Mouse (Mus musculus) kidney, postnatal 0 days (tissue): ENCODE measurements around the gene Pip5k1c. TPM values are rescaled to one million over a fixed set of nuclear protein-coding genes. Genes with fewer than 3 reads are reported as not detected.

Experiments
- ATAC-seq: fragments of 200-750 bp; cut with Nextera tagmentation; replicated peaks from 2 replicates; pipeline ENCODE4 v1.8.0; 2017; ENCODE audit warnings: low read depth, moderate number of reproducible peaks, moderate TSS enrichment, moderate library complexity; ENCODE audit not compliant: low FRiP score
- DNase-seq: peaks from one replicate; pipeline ENCODE4 v3.0.0-alpha.2; 2016; ENCODE audit warnings: low spot score
- H3K27ac ChIP-seq: fragments of 300-500 bp; sonication (generic); 2 replicates; pipeline ENCODE4 v1.5.1; 2014; ENCODE audit warnings: mild to moderate bottlenecking
- H3K27me3 ChIP-seq: fragments of 300-500 bp; sonication (generic); 2 replicates; pipeline ENCODE4 v1.6.1; 2014; ENCODE audit warnings: low read length, mixed read lengths; ENCODE audit not compliant: insufficient read depth
- H3K36me3 ChIP-seq: fragments of 300-500 bp; sonication (generic); 2 replicates; pipeline ENCODE4 v1.6.1; 2014; ENCODE audit warnings: low read length, mixed read lengths; ENCODE audit not compliant: insufficient read depth
- H3K4me1 ChIP-seq: fragments of 300-500 bp; sonication (generic); replicated peaks from 2 replicates; pipeline ENCODE4 v1.6.1; 2014; ENCODE audit warnings: antibody characterized with exemption, low read length, mixed read lengths; ENCODE audit not compliant: insufficient read depth
- H3K4me2 ChIP-seq: fragments of 300-500 bp; sonication (generic); 2 replicates; pipeline ENCODE4 v1.6.1; 2014; ENCODE audit warnings: mild to moderate bottlenecking, low read length, moderate library complexity, mixed read lengths
- H3K4me3 ChIP-seq: fragments of 300-500 bp; sonication (generic); replicated peaks from 2 replicates; pipeline ENCODE4 v1.5.1; 2014; ENCODE audit warnings: low read depth, low read length
- H3K9ac ChIP-seq: fragments of 300-500 bp; sonication (generic); 2 replicates; pipeline ENCODE4 v1.6.1; 2014; ENCODE audit warnings: low read depth, low read length
- H3K9me3 ChIP-seq: fragments of 300-500 bp; sonication (generic); replicated peaks from 2 replicates; pipeline ENCODE4 v1.6.1; 2016; ENCODE audit warnings: low read length, inconsistent platforms, mixed read lengths
- CTCF ChIP-seq: IDR thresholded peaks from 2 replicates; pipeline ENCODE4 v1.5.1; 2016; ENCODE audit warnings: antibody characterized with exemption, low read depth, mild to moderate bottlenecking, moderate library complexity
- WGBS: fragments of 180-500 bp; shearing (Covaris S2); extraction: QIAGEN DNeasy Blood & Tissue Kit; methylation state at CpG from one replicate; pipeline ENCODE4 v1.1.7; 2014; 5-methylcytosine and 5-hydroxymethylcytosine counted together
- polyA plus RNA-seq: library from polyadenylated mRNA; unstranded; fragments of >200 nt; fragmentation: Nextera tagmentation; extraction: Ambion mirVana; gene quantifications from 2 replicates; pipeline ENCODE4 v1.2.1, GENCODE M21; 2015

The Pip5k1c gene
- polyA plus RNA-seq, 1 experiment from 2014 or later, result 37.8 TPM

- H3K27ac ChIP-seq, result no peak overlapping the region
- DNase-seq (no peak), ATAC-seq (no peak)
- peaks cover 11% of the 10 kb centered on the region for H3K4me1 ChIP-seq
- H3K27me3 ChIP-seq, result no peaks in the 10 kb centered on the region
- WGBS, result 93% methylated on average over 13 of the region's 13 CpGs
- H3K36me3 ChIP-seq, result peaks cover 56% of the 10 kb centered on the region
- no peak overlapping the region for H3K4me2 ChIP-seq
- H3K4me3 ChIP-seq, result no peak overlapping the region
- no peaks in the 10 kb centered on the region for H3K9me3 ChIP-seq
- no peak overlapping the region for H3K9ac ChIP-seq
- TF ChIP-seq CTCF, result no peak
These were observed 20.8 kb downstream of the Pip5k1c start for GRCm38 (mm10) chr10:81313581-81313980.

- Histone ChIP-seq H3K36me3 (peaks cover 53% of the 10 kb centered on the region), H3K27ac (no peak overlapping the region), H3K4me2 (no peak overlapping the region), H3K27me3 (no peaks in the 10 kb centered on the region), H3K4me3 (no peak overlapping the region), H3K9me3 (no peaks in the 10 kb centered on the region), H3K9ac (no peak overlapping the region), H3K4me1 (peaks cover 13% of the 10 kb centered on the region)
- ATAC-seq (no peak), DNase-seq (no peak)
- 77% methylated on average over 7 of the region's 7 CpGs for WGBS
- TF ChIP-seq CTCF, result no peak
These were observed 21.4 kb downstream of the Pip5k1c start for GRCm38 (mm10) chr10:81314201-81314600.

DNA sequence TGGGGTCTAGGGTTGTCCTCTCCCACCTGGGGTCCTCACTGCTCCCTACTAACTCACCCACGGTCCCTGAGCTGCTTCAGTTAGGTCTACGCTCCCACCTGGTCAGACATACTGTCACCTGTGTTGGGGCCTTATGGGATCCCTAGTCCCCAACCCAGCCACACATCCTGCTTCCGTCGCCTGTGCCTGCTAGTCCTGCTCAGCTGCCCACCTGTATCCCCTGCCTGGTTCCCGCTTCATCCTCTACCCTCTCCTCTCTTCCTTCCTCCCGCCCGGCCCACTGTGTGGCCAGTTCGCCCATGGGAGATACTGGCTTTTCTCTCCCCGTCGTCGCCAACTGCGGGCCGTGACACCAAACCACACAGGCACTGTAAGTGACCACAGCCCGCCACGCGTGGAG is 22.8 kb downstream of the Pip5k1c start:
- no peaks in the 10 kb centered on the region for H3K27me3 ChIP-seq
- H3K4me2 ChIP-seq, result no peak overlapping the region
- no peak overlapping the region for H3K9ac ChIP-seq
- no peak for ATAC-seq
- H3K4me1 ChIP-seq, result peaks cover 20% of the 10 kb centered on the region
- H3K36me3 ChIP-seq, result peaks cover 41% of the 10 kb centered on the region
- H3K9me3 ChIP-seq, result no peaks in the 10 kb centered on the region
- no peak for TF ChIP-seq CTCF
- 93% methylated on average over 16 of the region's 16 CpGs for WGBS
- H3K4me3 ChIP-seq, result no peak overlapping the region
- DNase-seq, result no peak
- 0 out of 2 replicates have a peak overlapping the region, but pooled peaks have one; percentile 87 for H3K27ac ChIP-seq

DNA sequence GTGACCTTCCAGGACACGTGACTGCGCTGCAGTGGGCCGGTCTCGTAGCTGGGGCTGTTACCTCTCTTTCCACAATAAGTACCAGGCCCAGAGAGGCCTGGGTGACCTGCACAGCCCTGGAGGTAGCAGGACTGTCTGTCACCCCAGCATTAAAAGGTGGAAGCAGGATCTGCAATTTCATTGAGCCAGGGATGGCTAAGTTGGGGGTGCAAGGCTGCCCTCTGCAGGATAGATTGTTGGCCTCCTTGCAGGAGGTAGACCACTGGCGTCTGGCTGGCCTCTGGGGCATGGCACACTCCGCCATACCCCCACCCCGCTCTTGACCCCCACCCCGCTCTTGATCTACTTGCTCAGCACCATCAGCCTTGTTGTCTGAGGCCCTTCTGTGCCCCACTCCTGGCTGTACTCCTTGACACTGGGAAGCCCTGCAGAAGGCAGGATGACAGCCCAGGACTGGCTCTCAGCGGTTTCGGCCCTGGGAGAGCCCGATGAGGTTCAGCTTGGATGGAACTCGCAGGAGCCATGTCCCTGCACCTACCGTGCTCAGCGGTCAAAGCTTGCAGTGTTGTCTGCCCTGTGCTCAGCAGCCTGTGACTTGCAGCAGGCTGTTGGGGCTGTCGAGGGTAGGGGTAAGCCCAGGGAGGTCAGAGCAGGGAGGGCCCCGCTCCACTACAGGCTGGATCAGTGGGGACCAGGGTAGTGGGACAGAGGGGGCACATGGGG is 23.7 kb downstream of the Pip5k1c start:
- 39% methylated on average over 16 of the region's 16 CpGs for WGBS
- Histone ChIP-seq H3K27ac (peak overlapping the region; percentile 87), H3K4me2 (peak overlapping the region; percentile 70), H3K4me3 (peak overlapping the region; percentile 24), H3K36me3 (peaks cover 32% of the 10 kb centered on the region), H3K9me3 (no peaks in the 10 kb centered on the region), H3K27me3 (no peaks in the 10 kb centered on the region), H3K4me1 (peaks cover 20% of the 10 kb centered on the region), H3K9ac (peak overlapping the region; percentile 44)
- peak; percentile 65 for DNase-seq
- 0 out of 2 replicates have a peak, but pooled peaks have one; percentile 3 for ATAC-seq
- TF ChIP-seq CTCF, result peak; percentile 66

DNA sequence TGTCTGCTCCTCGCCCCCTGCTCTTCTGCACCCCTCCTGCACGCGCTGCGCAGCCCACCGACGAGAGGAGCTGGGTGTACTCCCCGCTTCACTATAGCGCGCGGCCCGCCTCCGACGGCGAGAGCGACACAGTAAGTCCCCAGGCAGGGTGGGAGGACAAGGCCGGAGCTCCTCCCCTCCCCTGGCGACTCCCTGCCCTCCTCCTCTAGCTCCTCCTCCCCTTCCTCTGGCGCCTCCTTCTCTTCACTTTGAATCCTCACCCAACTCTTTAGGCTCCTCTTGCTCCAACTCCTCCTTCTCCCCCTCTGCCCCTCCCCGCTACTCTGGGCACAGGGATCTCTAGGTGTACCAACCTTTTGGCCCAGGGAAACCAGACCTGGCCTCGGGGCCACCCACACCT is 24.5 kb downstream of the Pip5k1c start:
- ATAC-seq, result no peak
- Histone ChIP-seq H3K36me3 (peaks cover 26% of the 10 kb centered on the region), H3K27ac (peak overlapping the region; percentile 87), H3K9me3 (no peaks in the 10 kb centered on the region), H3K4me3 (peak overlapping the region; percentile 24), H3K4me2 (peak overlapping the region; percentile 70), H3K4me1 (peaks cover 20% of the 10 kb centered on the region), H3K27me3 (no peaks in the 10 kb centered on the region), H3K9ac (peak overlapping the region; percentile 44)
- peak; percentile 94 for DNase-seq
- 7% methylated on average over 19 of the region's 20 CpGs for WGBS
- no peak for TF ChIP-seq CTCF

DNA sequence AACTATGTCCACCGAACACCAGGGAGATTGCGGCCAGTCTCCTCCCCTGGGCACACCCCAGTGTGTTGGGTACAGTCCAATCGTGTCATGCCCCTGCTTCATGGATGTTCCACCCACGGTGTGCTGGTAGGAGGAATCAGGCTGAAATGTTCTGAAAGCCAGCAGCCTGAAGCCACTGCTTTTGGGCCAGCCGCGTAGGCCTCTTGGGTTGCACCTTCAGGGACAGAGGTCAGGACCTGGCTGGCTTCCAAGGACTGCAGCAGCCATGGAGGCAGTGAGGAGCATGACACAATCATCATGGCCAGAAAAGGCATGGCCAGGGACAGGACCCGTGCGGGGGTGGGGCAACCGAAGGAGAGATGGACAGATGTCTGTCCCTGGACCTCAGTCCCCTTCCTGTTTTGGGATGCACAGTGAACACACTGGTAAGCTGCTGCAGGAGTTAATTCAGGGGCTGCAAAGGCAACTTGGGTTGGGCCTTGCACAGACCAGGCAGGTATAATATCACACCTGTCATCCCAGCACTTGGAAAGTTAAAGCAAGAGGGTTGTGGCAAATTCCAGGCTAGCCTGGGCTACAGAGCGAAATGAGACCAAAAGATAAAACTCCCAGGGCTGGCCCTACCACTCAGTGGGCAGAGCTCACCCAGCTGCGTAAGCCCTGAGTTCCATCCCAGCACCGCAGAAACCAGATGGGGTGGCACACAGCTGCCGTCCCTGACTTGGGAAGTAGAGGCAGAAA is 26.0 kb downstream of the Pip5k1c start:
- H3K9ac ChIP-seq, result 0 out of 2 replicates have a peak overlapping the region, but pooled peaks have one; percentile 46
- no peaks in the 10 kb centered on the region for H3K27me3 ChIP-seq
- H3K27ac ChIP-seq, result 0 out of 2 replicates have a peak overlapping the region, but pooled peaks have one; percentile 91
- H3K4me1 ChIP-seq, result peaks cover 20% of the 10 kb centered on the region
- ATAC-seq, result no peak
- 88% methylated on average over 13 of the region's 13 CpGs for WGBS
- no peaks in the 10 kb centered on the region for H3K9me3 ChIP-seq
- TF ChIP-seq CTCF, result no peak
- H3K4me2 ChIP-seq, result peak overlapping the region; percentile 74; the same call in 1 of the 2 replicates
- H3K36me3 ChIP-seq, result peaks cover 29% of the 10 kb centered on the region
- H3K4me3 ChIP-seq, result no peak overlapping the region
- DNase-seq, result no peak
